Mouse (Mus musculus) CD4-positive, CD25-positive, alpha-beta regulatory T cell, adult 4 months (primary cell): ENCODE data around the gene Il10rb. TPM values are rescaled to one million over a fixed set of nuclear protein-coding genes. Genes with fewer than 3 reads are reported as not detected.

Experiments
- ATAC-seq: one replicate; pipeline ENCODE4 v1.8.0; 2017
- polyA plus RNA-seq, 2 experiments: library from polyadenylated mRNA; unstranded; fragments of 100-300 nt; shearing (Covaris generic); gene quantifications; one replicate each; pipeline ENCODE4 v1.2.1; 2017

Gene Il10rb
- 100 to 1,000 TPM; 131 to 143 TPM for polyA plus RNA-seq

- ATAC-seq: peak; percentile 83
These were observed at the start of gene Il10rb for GRCm38 (mm10) chr16:91405640-91406584. Gene Il10rb, plus strand, starts transcription at chr16:91406164.

GRCm38 (mm10) chr16:91356760-91357525 lies 49.0 kb upstream of the Il10rb start:
- ATAC-seq: no peak

DNA sequence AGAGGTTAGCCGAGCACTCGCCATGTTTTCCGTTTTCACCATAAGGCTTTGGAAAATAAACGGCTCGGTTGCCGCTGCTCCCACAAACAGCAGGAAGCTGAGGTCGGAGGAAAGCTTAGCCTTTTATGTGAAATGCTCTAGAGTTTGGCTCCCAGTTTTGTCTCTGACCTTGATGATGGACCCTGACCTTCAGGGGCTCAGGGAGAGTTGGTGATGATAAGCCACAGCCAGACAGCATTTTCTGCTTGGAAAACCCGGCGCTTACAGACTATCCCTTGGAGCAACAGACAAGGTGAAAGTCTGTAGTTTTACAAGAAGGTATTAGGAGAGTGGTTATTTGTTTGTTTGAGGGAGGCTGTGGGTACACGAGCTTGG lies 48.5 kb upstream of the Il10rb start:
- no peak for ATAC-seq

DNA sequence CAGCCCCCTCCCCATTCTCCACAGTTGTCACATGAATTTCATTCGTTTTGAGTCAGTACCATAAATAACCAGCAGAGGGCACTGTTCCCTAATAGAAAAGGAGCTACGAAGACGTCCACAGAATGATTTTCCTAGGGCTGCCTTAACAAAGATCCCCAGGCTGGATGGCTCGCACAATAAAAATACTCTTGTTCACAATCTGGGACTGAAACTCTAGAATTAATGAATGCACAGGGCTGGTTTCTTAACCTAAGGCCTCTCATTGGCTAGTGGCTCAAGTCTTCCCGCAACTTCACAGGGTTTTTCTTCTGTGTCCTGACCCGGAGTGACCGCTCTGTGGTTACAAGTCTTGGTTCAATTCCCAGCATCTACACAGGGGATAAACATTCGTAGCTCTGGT lies 47.4 kb upstream of the Il10rb start:
- ATAC-seq: peak; percentile 88

GRCm38 (mm10) chr16:91359531-91359930 lies 46.4 kb upstream of the Il10rb start:
- no peak for ATAC-seq

GRCm38 (mm10) chr16:91360162-91360561 lies 45.8 kb upstream of the Il10rb start:
- no peak for ATAC-seq

DNA sequence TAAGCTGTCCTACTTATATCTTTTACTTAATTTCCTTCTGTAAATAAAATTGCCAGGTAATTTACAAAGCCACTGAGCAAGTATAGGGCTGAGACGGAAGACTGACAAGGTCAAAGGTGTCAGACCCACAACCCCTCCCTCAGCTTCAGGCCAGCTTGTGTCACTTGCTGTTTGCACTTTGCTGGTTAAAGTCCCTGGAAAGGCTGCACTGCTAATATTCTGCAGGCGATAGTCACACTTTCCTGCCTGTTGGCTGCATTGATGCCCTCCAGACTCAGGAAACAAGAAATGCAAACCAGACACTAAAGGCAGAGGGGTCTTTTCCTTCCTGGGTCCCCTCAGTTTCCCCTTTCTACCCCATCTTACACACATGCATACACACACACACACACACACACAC lies 44.0 kb upstream of the Il10rb start:
- no peak for ATAC-seq

DNA sequence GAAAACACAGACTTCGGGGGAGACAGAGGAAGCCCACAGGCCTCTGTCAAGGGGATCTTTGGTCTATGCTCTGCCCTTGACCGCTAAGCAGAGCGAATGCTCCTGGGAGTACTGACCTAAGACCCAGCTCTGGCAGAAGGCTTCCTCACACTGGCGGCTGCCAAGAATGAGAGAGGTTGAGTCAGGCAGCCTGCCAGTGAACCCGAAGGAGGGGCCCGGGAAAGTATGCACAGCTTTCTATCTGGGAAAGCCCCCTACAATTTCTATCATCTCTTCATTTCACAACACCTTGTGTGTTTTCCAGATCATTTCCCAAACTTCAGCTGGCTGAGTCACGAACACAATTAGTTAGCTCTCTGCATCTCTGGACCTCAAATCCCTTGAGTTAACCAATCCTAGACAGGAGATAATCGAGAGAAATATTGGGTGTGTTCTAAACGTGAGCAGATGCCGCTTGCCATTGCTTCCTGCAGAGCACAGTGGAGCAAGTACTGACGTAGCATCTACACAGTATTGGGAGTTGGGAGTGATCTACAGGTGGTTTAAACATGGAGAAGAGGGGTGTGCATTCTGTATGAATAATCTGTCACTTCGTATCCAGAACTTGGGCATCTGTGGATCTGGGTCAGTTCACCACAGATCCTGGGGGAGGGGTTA lies 43.2 kb upstream of the Il10rb start:
- ATAC-seq: no peak

DNA sequence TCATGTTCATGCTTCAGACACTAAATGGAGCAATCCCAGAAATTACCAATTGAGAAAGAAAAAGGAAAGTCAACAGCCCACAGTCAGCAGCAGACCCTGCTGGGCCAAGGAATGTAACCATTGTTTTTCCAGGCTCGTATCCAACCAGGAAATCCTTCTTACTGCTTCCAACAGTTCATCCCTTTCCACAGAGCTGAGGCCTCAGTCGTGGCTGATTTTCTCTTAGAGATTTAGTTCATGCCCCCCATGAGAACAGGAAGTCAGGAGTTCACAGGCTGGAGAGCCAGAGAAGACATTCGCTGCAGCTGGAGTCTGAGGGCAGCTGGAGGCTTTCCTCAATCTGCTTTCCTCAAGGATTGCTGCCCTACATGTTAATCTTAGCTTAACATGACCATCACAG lies 42.5 kb upstream of the Il10rb start:
- no peak for ATAC-seq

DNA sequence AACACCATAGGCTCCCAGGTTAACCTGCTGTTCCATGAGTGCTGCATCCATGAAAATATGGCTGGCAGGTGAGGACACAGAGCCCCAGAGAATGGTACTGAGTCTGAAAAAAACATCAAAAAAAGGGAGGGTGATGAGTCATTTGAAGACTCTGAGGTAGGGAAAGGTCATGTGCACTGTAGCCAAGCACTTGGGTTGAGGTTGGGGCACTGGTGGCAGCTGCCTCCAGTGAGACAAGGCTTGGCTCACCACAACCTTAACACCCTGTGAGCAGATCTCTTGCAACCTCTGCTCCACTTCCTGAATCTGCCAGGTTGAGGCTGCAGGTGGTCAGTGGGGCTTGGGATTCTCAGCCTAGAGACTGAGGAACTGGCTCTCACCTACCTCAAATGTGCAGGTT lies 39.4 kb upstream of the Il10rb start:
- ATAC-seq: peak; percentile 95

- peak; percentile 64 for ATAC-seq
These were observed 38.9 kb upstream of the Il10rb start for GRCm38 (mm10) chr16:91367066-91367465.

DNA sequence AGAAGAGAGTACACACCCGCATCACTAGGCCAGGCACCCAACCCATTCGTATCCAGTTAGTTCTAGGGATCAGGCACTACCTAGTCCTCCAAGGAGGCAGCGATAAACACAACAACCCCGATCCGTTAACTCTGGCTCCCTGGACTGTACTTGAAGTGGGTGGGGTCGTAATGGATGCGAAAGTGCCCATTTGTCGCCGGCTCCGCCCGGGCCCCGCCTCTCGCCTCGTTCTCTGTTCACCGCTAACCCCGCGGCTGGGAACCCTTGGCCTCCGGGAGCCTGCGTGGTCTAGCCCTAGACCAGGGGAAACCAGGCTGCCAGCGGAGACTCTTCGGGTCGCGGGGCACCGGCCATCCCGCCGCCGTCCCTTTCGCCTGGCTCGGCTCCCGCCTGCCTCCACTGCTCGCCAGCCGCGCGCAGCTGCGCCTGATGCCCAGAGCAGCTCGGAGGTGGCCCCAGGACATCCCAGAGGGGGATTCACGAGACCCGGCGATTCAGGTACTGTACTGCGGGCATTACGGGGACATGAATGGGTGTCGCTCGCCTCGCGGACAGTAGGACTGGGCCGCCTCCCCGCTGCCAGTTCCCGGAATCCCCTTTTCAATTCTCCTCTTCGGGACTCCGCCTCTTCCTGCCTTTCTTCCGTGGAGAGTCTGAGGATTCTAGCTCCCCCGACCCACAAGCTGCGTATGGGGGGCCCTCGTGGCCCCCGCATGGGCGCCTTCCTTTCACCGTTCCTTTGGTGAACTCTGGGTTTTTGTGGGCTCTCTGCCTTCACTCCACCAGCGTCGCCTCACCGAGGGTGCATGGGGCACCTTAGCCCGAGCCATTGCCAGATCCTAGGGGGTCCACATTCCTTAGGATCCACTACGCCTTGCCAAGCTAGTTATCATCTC lies 33.1 kb upstream of the Il10rb start, which contains the start of gene Ifnar2:
Ifnar2 (plus strand) TSS at position 207 of the 896 bp plus-strand sequence.
- peak; percentile 73 for ATAC-seq

DNA sequence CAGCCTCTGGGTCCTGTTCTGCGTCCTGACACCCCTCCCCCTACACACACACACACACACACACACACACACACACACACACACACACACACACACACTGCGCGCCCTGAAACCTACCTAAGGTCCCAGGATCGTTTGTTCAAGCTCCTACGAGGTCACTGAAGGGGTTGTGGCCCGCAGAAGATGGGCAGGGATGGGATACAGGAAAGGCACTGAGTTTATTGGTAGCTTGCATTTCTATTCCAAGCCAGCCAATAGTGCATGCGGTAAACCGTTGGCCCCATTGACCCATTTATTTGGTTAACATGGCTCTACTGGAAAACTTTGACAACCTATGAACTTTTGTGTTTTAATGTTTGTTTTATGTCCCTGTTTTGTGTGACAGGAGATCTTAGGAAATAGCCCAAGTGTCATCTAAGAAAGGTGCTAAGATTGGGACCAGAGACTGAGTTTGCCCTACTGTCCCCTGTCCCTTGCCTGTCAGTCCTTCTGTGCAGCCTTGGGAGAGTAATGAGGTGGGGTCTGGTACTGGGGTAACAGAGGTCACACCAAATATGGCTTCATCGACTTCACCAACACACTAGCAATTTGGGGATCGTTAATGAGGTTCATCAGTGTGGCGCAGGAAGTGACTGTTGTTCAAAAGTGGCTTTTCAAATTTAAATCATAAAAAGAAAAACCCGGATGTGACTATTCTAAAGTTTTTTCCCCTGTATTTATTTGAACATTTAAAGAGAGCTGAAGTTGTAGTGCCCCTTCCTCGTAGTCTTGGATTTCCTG lies 32.3 kb upstream of the Il10rb start:
- ATAC-seq: peak; percentile 59

GRCm38 (mm10) chr16:91374253-91374634 lies 31.7 kb upstream of the Il10rb start:
- ATAC-seq: peak; percentile 46

GRCm38 (mm10) chr16:91376701-91377100 lies 29.3 kb upstream of the Il10rb start:
- ATAC-seq: no peak

GRCm38 (mm10) chr16:91378431-91378986 lies 27.5 kb upstream of the Il10rb start:
- no peak for ATAC-seq

- ATAC-seq: no peak
These were observed 27.0 kb upstream of the Il10rb start for GRCm38 (mm10) chr16:91378991-91379390.

DNA sequence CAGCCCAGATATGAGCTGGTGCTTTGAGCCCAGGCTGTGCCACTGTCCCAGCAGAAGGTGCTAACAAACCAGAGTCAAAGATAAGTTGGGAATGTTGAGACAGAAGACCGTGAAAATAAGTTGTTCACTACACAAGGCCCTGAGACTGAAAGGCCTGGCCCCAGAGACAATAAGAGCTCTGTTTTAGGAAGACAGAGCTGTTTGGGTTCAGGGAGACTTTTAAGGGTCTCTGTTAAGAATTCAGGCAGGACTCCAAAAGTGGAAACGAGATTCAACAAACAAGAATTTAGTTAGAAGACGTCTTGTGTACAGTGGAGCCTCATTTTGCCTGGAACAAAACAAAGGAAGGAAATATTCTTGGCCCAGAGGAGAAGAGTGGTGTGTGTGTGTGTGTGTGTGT lies 26.6 kb upstream of the Il10rb start:
- no peak for ATAC-seq

- no peak for ATAC-seq
These were observed 25.8 kb upstream of the Il10rb start for GRCm38 (mm10) chr16:91380151-91380550.

DNA sequence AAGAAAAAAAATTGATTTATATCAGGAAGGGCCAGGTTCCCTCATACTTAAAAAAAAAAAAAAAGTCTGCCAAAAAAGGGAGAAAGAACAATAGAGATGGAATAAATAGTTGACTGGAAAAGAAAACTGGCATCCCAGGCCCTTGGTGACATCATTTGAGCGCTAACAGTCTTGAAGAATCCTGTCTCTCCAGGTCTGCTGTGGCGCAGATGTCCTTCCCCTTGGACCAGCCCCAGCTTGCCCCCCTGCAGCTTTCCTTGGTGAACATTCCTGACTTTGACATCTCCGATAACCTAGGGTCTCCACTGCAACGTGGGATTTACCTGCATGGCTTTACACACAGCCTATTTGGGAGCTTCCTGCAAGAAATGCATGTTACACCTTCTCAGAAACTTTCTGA lies 24.4 kb upstream of the Il10rb start:
- ATAC-seq: no peak

DNA sequence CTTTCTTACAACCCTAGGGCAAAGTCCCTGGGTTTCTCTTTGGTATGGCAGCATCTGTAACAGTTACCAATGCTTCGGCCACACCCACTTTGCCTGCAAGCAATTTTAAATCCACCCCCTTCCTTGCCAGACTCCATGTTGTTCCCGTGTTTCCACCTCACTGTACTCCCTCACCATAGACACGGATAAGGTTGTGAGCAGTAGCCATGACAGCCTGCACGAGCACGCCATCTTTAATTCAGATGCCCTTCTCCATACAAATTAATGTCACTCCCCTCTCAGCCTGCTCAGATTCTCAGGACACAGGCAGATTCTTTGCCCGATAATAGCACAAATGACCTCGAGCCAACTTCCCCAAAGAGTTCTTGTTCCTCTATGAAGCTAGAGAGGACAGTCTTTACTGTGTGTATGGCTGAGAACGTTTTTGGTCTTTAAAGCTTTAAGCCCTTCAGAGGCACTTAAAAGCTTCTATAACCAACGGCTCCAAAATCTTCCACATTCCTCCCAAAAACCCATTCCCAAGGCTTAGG lies 23.6 kb upstream of the Il10rb start:
- no peak for ATAC-seq
